Mouse (Mus musculus): ENCODE results near the gene Slc9c1. TPM values are rescaled to one million over a fixed set of nuclear protein-coding genes. Genes with fewer than 3 reads are reported as not detected.
"Not testable (repeated sequence)": the region's sequence is repeated elsewhere in the genome, so short reads cannot be mapped to it uniquely, and the experiment has no call there.

Slc9c1 gene
- 0.03 TPM in 1 of 2 replicates, not detected in the other for polyA plus RNA-seq (2012; rRNA removed)

DNA sequence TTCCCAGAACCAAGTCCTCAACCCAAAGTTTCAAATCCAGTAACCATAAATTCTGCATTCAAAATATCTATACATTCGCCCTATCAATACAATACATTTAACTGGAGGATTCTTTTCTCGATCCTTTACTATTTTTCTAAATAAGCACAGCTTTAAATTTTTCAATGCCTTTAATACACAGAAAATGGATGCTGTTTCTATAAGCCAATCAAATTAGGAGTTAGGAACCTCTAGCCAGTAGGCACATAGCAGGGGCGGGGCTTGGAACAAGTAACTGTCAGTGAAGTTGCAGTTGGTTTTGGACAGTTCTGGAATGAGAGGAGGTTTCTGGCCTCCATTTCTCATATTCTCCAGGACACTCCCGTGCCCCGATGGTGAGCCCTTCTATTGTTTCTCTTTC lies at the start of gene Slc9c1:
Gene Slc9c1, plus strand, starts transcription at position 301 of the 400 bp plus-strand sequence.
- no peak within 1 kb of the TSS for H3K4me3 ChIP-seq (ENCODE audit: control insufficient read depth, insufficient read depth, low read length)
- no peak within 1 kb of the TSS for H3K27ac ChIP-seq (ENCODE audit: control insufficient read depth, insufficient read depth, low read length)
- no peak for DNase-seq
- no peaks in the 10 kb centered on the region for H3K27me3 ChIP-seq (ENCODE audit: control insufficient read depth, insufficient read depth, low read length)
- H3K36me3 ChIP-seq (ENCODE audit: control insufficient read depth, insufficient read depth, low read length), result no peaks in the 10 kb centered on the region
- 96% methylated on average over 5 of the region's 5 CpGs for whole genome bisulfite sequencing
- TF ChIP-seq POLR2A (IDR thresholded peaks at IDR 0.05; ENCODE audit: control insufficient read depth, extremely low read depth, insufficient read depth, low read length, poor library complexity), result no peak
- TF ChIP-seq CTCF (IDR thresholded peaks at IDR 0.05; ENCODE audit: borderline replicate concordance, control insufficient read depth, extremely low read depth, insufficient read depth, low read length, poor library complexity), result no peak
- no peaks in the 10 kb centered on the region for H3K4me1 ChIP-seq (replicated peaks; ENCODE audit: control insufficient read depth, insufficient read depth, low read length)

DNA sequence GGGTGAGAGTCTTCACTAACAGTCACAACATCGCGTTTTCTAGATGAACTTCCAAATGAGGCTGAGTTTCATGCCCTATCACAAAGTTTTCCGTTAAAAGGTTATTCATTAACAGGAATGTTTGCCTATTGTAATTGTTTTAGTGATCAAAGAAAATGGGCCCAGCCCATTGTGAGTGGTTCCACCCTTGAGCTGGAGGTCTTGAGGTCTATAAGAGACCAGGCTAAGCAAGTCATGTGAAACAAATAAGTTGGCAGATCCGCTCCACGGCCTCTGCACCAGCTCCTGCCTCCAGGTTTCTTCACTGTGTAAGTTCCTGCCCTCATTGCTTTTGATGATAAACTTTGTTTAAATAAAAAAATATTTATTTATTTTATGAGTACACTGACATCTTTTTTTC lies 42.2 kb upstream of the Slc9c1 start, which contains the start of gene Gm609:
Gene Gm609, minus strand, starts transcription at position 43 of the 400 bp plus-strand sequence.
- no peak within 1 kb of the TSS for H3K4me3 ChIP-seq (ENCODE audit: control insufficient read depth, insufficient read depth, low read length)
- H3K27me3 ChIP-seq (ENCODE audit: control insufficient read depth, insufficient read depth, low read length), result no peaks in the 10 kb centered on the region
- TF ChIP-seq CTCF (IDR thresholded peaks at IDR 0.05; ENCODE audit: borderline replicate concordance, control insufficient read depth, extremely low read depth, insufficient read depth, low read length, poor library complexity), result no peak
- TF ChIP-seq POLR2A (IDR thresholded peaks at IDR 0.05; ENCODE audit: control insufficient read depth, extremely low read depth, insufficient read depth, low read length, poor library complexity), result no peak
- DNase-seq, result no peak
- 92% methylated on average over 5 of the region's 5 CpGs for WGBS
- H3K27ac ChIP-seq (ENCODE audit: control insufficient read depth, insufficient read depth, low read length), result no peak within 1 kb of the TSS
- no peaks in the 10 kb centered on the region for H3K36me3 ChIP-seq (ENCODE audit: control insufficient read depth, insufficient read depth, low read length)
- no peaks in the 10 kb centered on the region for H3K4me1 ChIP-seq (replicated peaks; ENCODE audit: control insufficient read depth, insufficient read depth, low read length)

DNA sequence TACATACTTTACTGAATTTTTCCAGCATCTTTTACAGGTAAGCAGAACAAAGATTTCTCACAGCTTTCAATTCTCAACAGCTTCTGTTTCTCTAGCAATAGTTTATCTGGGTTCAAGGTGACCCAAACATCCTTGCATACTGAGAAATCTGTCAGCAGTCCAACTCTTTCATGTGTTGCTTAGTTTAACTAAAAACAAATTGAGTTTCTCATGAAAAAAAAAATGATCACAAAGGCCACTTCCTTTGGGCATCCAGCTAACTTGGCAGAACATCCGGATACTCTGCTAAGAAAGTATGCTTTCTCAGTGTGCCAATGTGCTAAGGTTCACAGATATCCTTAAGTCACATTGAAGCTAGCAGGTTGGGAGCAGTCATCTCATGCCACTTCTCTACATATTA lies 39.8 kb upstream of the Slc9c1 start:
- Histone ChIP-seq H3K36me3 (ENCODE audit: control insufficient read depth, insufficient read depth, low read length) (no peaks in the 10 kb centered on the region), H3K27ac (ENCODE audit: control insufficient read depth, insufficient read depth, low read length) (no peak overlapping the region), H3K27me3 (ENCODE audit: control insufficient read depth, insufficient read depth, low read length) (no peaks in the 10 kb centered on the region), H3K4me1 (replicated peaks; ENCODE audit: control insufficient read depth, insufficient read depth, low read length) (no peaks in the 10 kb centered on the region), H3K4me3 (ENCODE audit: control insufficient read depth, insufficient read depth, low read length) (no peak overlapping the region)
- WGBS, result 88% methylated on average over 1 of the region's 1 CpGs
- TF ChIP-seq POLR2A (IDR thresholded peaks at IDR 0.05; ENCODE audit: control insufficient read depth, extremely low read depth, insufficient read depth, low read length, poor library complexity), result no peak
- TF ChIP-seq CTCF (IDR thresholded peaks at IDR 0.05; ENCODE audit: borderline replicate concordance, control insufficient read depth, extremely low read depth, insufficient read depth, low read length, poor library complexity), result no peak
- DNase-seq, result no peak

DNA sequence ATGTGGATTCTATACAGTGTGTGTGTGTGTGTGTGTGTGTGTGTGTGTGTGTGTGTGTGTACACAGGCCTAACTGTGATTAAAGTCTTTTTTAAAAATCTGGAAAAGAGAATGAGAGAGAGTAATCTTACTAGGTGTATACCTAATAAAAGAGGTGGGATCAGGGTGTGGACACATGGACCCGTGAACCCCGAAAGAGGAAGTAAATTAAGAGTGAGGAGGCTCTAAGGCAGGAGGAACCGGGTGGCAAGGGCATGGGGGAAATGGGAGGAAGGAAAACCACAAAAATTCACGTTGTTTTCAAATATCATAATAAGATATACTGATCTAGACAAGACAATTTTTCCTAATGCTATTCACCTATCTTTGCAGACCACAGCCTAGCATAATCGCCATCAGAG lies 9.6 kb upstream of the Slc9c1 start:
- 20% methylated on average over 5 of the region's 5 CpGs for WGBS
- H3K4me1 ChIP-seq (replicated peaks; ENCODE audit: control insufficient read depth, insufficient read depth, low read length), result no peaks in the 10 kb centered on the region
- no peak overlapping the region for H3K4me3 ChIP-seq (ENCODE audit: control insufficient read depth, insufficient read depth, low read length)
- no peak for DNase-seq
- H3K27me3 ChIP-seq (ENCODE audit: control insufficient read depth, insufficient read depth, low read length), result no peaks in the 10 kb centered on the region
- no peak for TF ChIP-seq CTCF (IDR thresholded peaks at IDR 0.05; ENCODE audit: borderline replicate concordance, control insufficient read depth, extremely low read depth, insufficient read depth, low read length, poor library complexity)
- H3K36me3 ChIP-seq (ENCODE audit: control insufficient read depth, insufficient read depth, low read length), result no peaks in the 10 kb centered on the region
- no peak overlapping the region for H3K27ac ChIP-seq (ENCODE audit: control insufficient read depth, insufficient read depth, low read length)

DNA sequence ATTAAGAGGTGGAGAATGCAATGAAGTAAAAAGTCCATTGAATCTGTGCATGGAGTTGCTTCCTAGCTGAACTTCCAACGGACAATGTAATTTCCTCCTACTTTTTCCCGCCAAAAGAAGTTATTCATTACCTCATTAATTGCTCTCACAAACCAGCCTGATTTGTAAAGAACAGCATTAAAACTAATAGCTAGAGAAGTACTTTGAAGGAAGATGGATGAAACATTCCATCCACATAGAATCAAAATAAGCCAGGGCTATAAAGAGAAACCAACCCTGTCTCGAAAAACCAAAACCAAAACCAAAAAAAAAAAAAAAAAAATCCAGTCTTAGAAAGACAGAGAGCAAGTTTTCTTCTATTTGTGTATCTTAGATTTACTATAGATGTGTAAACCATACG lies 3.2 kb upstream of the Slc9c1 start, which contains the start of gene Gm17783:
Gene Gm17783, minus strand, starts transcription at position 101 of the 400 bp plus-strand sequence.
- no peaks in the 10 kb centered on the region for H3K4me1 ChIP-seq (replicated peaks; ENCODE audit: control insufficient read depth, insufficient read depth, low read length)
- WGBS, result 72% methylated on average over 4 of the region's 4 CpGs
- no peak within 1 kb of the TSS for H3K27ac ChIP-seq (ENCODE audit: control insufficient read depth, insufficient read depth, low read length)
- TF ChIP-seq POLR2A (IDR thresholded peaks at IDR 0.05; ENCODE audit: control insufficient read depth, extremely low read depth, insufficient read depth, low read length, poor library complexity), result no peak
- TF ChIP-seq CTCF (IDR thresholded peaks at IDR 0.05; ENCODE audit: borderline replicate concordance, control insufficient read depth, extremely low read depth, insufficient read depth, low read length, poor library complexity), result no peak
- H3K4me3 ChIP-seq (ENCODE audit: control insufficient read depth, insufficient read depth, low read length), result no peak within 1 kb of the TSS
- DNase-seq, result no peak
- no peaks in the 10 kb centered on the region for H3K36me3 ChIP-seq (ENCODE audit: control insufficient read depth, insufficient read depth, low read length)
- no peaks in the 10 kb centered on the region for H3K27me3 ChIP-seq (ENCODE audit: control insufficient read depth, insufficient read depth, low read length)

DNA sequence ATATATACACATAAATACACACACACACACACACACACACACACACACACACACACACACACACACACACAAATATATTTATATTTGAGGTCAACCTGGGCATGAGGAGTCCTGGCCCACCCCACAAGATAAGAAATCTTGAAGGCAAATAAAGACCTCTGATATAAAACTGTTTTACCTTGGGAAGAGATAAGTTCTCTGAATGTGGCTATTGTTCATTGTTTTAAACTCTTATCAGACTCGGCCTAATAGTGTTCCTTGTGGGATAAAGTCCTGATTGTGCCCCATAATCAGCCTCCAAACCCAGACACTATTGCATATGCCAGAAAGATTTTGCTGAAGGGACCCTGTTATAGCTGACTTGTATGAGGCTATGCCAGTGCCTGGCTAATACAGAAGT lies 3.2 kb downstream of the Slc9c1 start:
- H3K4me1 ChIP-seq (replicated peaks; ENCODE audit: control insufficient read depth, insufficient read depth, low read length); H3K27ac ChIP-seq (ENCODE audit: control insufficient read depth, insufficient read depth, low read length); DNase-seq; H3K36me3 ChIP-seq (ENCODE audit: control insufficient read depth, insufficient read depth, low read length); H3K27me3 ChIP-seq (ENCODE audit: control insufficient read depth, insufficient read depth, low read length); H3K4me3 ChIP-seq (ENCODE audit: control insufficient read depth, insufficient read depth, low read length): not testable (repeated sequence)
- WGBS, result 95% methylated on average over 1 of the region's 1 CpGs

DNA sequence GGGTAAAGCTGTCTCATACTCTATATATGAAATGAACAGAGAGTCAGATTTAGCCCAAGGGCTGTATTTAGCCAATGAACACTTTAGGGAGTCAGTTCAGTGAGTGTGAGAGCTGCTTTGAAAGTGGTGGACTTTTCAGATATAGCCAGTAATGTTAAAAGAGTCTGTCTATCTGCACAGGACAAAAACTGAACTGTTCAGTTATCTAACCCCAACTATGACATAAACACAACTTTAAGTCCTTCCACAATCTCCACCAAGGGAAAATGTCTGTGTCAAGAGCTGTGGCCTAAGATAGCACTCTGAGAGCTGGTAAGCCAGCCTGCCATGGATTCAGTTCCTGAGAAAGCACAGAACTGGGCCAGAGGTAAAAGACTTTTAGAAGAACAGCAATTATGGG lies 7.0 kb downstream of the Slc9c1 start:
- H3K27ac ChIP-seq (ENCODE audit: control insufficient read depth, insufficient read depth, low read length), result no peak overlapping the region
- no peaks in the 10 kb centered on the region for H3K36me3 ChIP-seq (ENCODE audit: control insufficient read depth, insufficient read depth, low read length)
- H3K4me3 ChIP-seq (ENCODE audit: control insufficient read depth, insufficient read depth, low read length), result no peak overlapping the region
- DNase-seq, result no peak
- no peaks in the 10 kb centered on the region for H3K27me3 ChIP-seq (ENCODE audit: control insufficient read depth, insufficient read depth, low read length)
- H3K4me1 ChIP-seq (replicated peaks; ENCODE audit: control insufficient read depth, insufficient read depth, low read length), result no peaks in the 10 kb centered on the region
- TF ChIP-seq CTCF (IDR thresholded peaks at IDR 0.05; ENCODE audit: borderline replicate concordance, control insufficient read depth, extremely low read depth, insufficient read depth, low read length, poor library complexity), result no peak
- TF ChIP-seq POLR2A (IDR thresholded peaks at IDR 0.05; ENCODE audit: control insufficient read depth, extremely low read depth, insufficient read depth, low read length, poor library complexity), result no peak

All from thymus, adult 2 months (tissue).